Mouse (Mus musculus): ENCODE results near the gene Lce6a.

Gene Lce6a

GRCm38 (mm10) chr3:92621560-92621959, at the start of gene Lce6a:
Gene Lce6a (minus strand): TSS chr3:92621660.
- no peak for DNase-seq (ENCODE audit: low read depth, low spot score)

- DNase-seq (ENCODE audit: low read depth, low spot score), result no peak
Observed at GRCm38 (mm10) chr3:92670215-92670614, 48.8 kb upstream of the Lce6a start, which contains the start of gene Lce1a2. Gene Lce1a2 (minus strand): TSS chr3:92670315.

- no peak for DNase-seq (ENCODE audit: low read depth, low spot score)
Observed at GRCm38 (mm10) chr3:92656826-92657225, 35.4 kb upstream of the Lce6a start, which contains the start of gene Lce1b. Gene Lce1b (minus strand): TSS chr3:92656926.

GRCm38 (mm10) chr3:92648207-92648606, 26.7 kb upstream of the Lce6a start, which contains the start of gene Lce1a1:
Gene Lce1a1 (minus strand): TSS chr3:92648307.
- no peak for DNase-seq (ENCODE audit: low read depth, low spot score)

- DNase-seq (ENCODE audit: low read depth, low spot score), result no peak
Observed at GRCm38 (mm10) chr3:92639854-92640253, 18.4 kb upstream of the Lce6a start.

GRCm38 (mm10) chr3:92638653-92638991, 17.2 kb upstream of the Lce6a start:
- DNase-seq (ENCODE audit: low read depth, low spot score), result no peak

GRCm38 (mm10) chr3:92637745-92638652, 16.5 kb upstream of the Lce6a start:
- no peak for DNase-seq (ENCODE audit: low read depth, low spot score)

- DNase-seq (ENCODE audit: low read depth, low spot score), result no peak
Observed at GRCm38 (mm10) chr3:92609804-92610203, 11.7 kb downstream of the Lce6a start.

GRCm38 (mm10) chr3:92607392-92607791, 14.1 kb downstream of the Lce6a start, which contains the start of gene 2210017I01Rik:
Gene 2210017I01Rik (minus strand): TSS chr3:92607492.
- DNase-seq (ENCODE audit: low read depth, low spot score), result no peak

- no peak for DNase-seq (ENCODE audit: low read depth, low spot score)
Observed at GRCm38 (mm10) chr3:92602169-92602568, 19.3 kb downstream of the Lce6a start.

GRCm38 (mm10) chr3:92600456-92600855, 21.0 kb downstream of the Lce6a start:
- no peak for DNase-seq (ENCODE audit: low read depth, low spot score)

GRCm38 (mm10) chr3:92599973-92600372, 21.5 kb downstream of the Lce6a start:
- no peak for DNase-seq (ENCODE audit: low read depth, low spot score)

GRCm38 (mm10) chr3:92598429-92598828, 23.0 kb downstream of the Lce6a start:
- no peak for DNase-seq (ENCODE audit: low read depth, low spot score)

GRCm38 (mm10) chr3:92588858-92589257, 32.6 kb downstream of the Lce6a start, which contains the start of gene Smcp:
Gene Smcp (minus strand): TSS chr3:92588997.
- no peak for DNase-seq (ENCODE audit: low read depth, low spot score)

GRCm38 (mm10) chr3:92587190-92587589, 34.3 kb downstream of the Lce6a start:
- DNase-seq (ENCODE audit: low read depth, low spot score), result no peak

GRCm38 (mm10) chr3:92585055-92585454, 36.4 kb downstream of the Lce6a start:
- no peak for DNase-seq (ENCODE audit: low read depth, low spot score)

- DNase-seq (ENCODE audit: low read depth, low spot score), result no peak
Observed at GRCm38 (mm10) chr3:92583164-92583826, 38.2 kb downstream of the Lce6a start.

- DNase-seq (ENCODE audit: low read depth, low spot score), result no peak
Observed at GRCm38 (mm10) chr3:92579508-92579907, 42.0 kb downstream of the Lce6a start.

GRCm38 (mm10) chr3:92578652-92579413, 42.6 kb downstream of the Lce6a start:
- no peak for DNase-seq (ENCODE audit: low read depth, low spot score)

GRCm38 (mm10) chr3:92573449-92574041, 47.9 kb downstream of the Lce6a start, which contains the start of gene Ivl:
Gene Ivl (minus strand): TSS chr3:92573735.
- no peak for DNase-seq (ENCODE audit: low read depth, low spot score)

- DNase-seq (ENCODE audit: low read depth, low spot score), result no peak
Observed at GRCm38 (mm10) chr3:92572514-92573155, 48.8 kb downstream of the Lce6a start.

All from c-Kit-negative CD71-positive TER-119-positive erythroid progenitor cells, embryonic 14.5 days (primary cell).